Mouse (Mus musculus) thymus, postnatal 10 days (tissue): Measurements from ENCODE around the gene Sik1.

ENCODE experiments used
- DNase-seq, 2 experiments: peaks; one replicate each; pipeline ENCODE4 v3.0.0; 2021; ENCODE audit warnings: low spot score in 2 of 2

The Sik1 gene

DNA sequence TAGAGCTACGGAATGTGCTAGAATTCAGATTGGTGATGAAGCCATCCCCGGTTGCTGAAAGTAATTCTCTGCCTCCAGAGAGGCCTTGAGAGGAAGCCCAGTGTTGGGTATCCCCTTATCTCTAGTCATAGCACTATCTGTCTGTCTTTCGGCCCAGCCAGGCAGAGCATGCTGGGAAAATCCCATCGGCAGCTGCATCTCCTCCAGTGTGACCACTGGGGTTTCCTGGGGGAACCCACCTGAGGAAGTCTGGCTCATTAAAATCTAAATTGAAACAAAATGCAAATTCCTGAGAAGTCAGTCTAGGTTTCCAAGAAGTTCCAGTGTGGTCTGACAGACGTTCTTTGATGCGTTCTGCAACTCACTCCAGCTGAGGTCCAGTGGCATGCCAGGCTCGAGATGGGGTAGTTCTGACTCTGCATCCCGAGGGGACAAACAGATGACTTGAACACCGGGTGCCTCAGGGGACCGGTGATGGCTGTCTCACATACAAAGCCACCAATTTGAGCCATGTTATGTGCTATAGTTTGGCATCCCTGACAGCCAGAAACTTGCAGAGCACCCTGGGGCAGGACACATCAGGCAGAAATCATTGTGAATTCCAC is 19.8 kb upstream of the Sik1 start:
- DNase-seq = no peak

GRCm38 (mm10) chr17:31874691-31875090 is 19.1 kb upstream of the Sik1 start:
- no peak for DNase-seq

DNA sequence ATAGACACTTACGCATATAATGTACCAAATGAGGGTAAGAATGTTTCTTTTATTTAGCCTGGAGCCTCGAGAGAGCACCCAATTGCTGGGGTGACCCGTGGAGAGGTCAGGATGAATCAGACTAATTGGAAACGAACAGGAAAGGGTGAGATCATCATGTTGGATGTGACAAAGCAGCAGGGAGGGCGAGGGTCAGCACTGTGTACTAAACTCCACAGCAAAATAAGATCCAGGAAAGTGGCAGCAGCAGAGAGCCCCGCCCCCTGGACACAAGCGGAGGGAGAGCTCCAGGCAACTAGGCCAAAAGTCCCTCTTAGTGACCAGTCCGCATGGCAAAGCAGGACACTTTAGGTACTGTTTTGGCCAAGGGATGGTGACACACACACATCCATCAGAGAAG is 18.4 kb upstream of the Sik1 start:
- DNase-seq = no peak

GRCm38 (mm10) chr17:31873185-31873870 is 17.7 kb upstream of the Sik1 start:
- DNase-seq = no peak

DNA sequence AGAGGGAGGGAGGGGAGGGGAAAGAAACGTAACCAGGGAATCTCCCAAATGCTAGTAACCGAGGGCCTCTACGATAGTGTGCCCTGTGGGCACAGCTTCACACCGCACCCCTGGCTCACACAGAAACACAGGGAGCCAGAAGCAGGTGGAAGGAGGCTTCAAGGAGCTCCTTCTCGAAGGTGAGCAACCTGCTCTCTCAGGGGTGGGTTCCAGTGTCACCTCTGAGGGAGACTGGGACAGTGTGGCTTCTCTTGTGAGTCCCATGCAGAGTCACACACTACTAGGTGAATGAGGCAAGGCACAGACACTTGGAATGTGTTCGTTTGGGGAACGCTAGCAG is 17.2 kb upstream of the Sik1 start:
- DNase-seq = no peak

DNA sequence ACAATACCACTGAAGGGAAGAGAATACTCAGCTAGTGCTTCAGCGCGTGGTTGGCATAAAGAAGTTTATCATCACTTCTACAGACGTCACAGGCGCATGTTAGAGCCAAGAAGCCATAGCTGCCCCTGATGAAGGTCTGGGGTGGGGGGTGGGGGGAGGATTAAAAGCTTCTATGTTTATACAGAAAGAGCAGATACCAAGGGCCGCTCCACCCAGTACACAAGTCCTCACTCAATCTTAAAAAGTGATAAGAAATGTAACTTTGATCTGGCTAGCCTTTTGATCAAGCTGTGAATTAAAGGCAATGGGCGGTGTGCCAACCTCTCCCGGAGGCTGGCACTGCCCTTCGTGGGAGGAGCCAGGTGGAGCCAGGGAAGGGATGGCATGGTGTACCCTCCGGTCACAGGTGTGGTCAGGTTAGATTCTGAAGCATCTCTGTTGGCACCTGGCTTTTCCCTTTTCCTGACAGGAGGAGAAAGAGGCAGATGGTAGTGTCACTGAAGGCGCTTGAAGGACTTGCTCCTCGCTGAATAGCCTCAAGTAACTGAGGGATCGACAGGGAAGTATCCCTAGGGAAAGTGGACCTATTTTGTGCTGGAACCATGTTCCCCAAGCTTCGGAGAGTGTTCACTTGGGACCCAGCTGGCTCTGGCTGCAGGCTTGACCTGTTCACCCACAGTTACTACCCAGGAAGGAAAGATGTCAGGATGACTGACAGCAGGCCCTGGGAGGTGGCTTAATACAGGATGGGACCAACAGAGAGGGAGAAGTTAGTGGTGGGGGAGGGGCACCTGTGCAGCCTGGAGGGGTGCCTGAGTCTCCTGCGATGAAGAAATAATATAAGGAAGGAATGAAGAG is 16.6 kb upstream of the Sik1 start:
- DNase-seq = no peak

DNA sequence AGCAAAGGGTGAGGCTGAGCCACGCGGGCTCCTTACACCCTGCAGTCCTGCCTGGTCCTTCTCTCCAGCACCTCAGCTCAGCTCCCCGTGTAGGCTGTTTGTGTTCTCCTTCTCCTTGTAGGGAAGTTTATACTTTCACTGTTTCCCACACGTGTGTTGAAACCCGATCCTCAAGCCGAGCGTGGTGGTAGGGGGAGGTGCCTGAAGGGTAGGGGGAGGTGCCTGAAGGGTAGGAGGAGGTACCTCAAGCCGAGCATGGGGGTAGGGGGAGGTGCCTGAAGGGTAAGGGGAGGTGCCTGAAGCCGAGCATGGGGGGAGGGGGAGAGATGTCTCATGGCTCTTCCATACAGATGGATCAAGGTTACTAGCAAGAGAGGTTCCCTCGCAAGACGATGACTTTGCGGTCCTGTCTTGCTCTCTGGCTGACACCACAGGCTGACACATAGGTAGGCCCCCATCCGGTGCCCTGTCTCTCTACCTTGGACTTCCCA is 15.4 kb upstream of the Sik1 start:
- DNase-seq = no peak

- no peak for DNase-seq
These were observed 14.8 kb upstream of the Sik1 start for GRCm38 (mm10) chr17:31870446-31870845.

DNA sequence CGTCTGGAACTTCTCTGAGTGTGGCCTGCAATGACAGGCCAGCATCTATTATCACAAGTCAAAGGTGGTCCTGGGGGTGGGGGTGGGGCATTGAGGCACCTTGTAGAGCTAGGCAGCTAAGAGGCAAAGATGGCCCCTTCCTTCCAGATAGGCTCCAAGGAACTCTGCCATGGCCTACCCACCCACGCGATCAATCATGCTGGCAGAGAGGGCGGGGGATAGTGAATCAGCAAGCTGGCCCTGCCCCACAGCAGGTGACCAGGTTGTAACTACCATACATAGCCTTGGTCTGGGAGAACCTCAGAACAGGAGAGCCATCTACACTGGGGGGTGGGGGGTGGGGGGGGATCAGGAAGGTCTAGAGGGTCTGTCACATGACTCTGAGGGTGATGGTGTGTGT is 12.5 kb upstream of the Sik1 start:
- DNase-seq = no peak

DNA sequence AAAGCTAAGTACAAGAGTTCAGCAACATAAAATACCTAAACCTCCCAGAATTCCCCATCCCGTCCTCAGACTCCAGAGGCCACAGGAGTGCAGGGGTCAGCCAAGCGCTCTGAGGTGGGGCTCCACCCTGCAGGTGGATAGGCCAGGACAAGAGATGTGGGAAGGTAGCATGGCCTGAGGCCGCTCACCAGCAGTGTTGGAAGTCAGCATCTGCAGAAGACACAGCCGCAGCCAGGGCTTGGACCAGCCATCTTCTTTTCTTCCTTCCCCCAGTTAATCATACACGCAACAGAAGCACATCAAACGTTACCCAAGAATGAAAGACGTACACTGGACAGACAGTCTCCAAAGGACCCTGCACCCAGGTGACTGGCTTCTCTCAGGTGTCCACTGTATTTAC is 11.5 kb upstream of the Sik1 start:
- DNase-seq = no peak

DNA sequence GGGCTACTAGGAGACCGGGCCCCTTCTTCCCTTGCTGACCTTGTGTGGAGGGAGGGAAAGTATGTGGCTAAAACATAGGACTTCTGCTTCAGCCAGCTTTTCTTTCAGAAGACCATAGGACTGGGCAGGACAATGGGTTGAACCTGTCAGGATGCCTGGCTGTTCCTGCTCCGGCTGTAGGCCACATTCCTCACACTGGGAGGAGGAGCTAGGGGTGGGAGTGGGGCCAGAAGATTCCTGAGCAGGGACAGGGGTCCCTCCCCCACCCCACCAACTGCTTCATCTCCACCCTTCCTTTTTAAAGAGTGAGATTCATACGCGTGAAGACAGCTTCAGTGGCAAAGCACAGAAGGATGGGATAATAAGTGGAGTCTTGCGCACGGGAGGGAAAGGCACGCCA is 10.0 kb upstream of the Sik1 start:
- DNase-seq = no peak

- DNase-seq = no peak
These were observed 9.3 kb upstream of the Sik1 start for GRCm38 (mm10) chr17:31864666-31865450.

- no peak for DNase-seq
These were observed 7.7 kb upstream of the Sik1 start for GRCm38 (mm10) chr17:31863151-31863815.

GRCm38 (mm10) chr17:31862136-31862535 is 6.5 kb upstream of the Sik1 start:
- no peak for DNase-seq

GRCm38 (mm10) chr17:31861661-31862060 is 6.1 kb upstream of the Sik1 start:
- no peak for DNase-seq

- DNase-seq = no peak
These were observed 5.3 kb upstream of the Sik1 start for GRCm38 (mm10) chr17:31860856-31861255.

DNA sequence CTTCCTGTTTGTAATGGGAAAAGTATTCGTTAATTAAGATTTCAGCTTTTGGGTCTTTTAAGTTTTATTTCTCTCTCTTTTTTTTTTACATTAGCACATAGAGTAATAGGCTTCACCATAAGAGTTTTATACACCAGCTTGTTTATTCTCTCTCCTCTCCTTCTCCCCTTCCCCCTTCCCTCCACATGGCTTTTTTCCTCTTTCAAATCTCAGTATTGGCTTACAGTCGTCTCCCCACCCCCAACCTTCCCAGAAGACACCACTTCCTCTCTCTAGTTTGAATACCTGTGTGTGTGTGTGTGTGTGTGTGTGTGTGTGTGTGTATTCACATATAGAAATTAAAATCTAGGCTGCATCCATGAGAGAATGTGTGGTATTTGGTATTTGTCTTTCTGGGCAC is 3.8 kb upstream of the Sik1 start:
- DNase-seq = no peak

DNA sequence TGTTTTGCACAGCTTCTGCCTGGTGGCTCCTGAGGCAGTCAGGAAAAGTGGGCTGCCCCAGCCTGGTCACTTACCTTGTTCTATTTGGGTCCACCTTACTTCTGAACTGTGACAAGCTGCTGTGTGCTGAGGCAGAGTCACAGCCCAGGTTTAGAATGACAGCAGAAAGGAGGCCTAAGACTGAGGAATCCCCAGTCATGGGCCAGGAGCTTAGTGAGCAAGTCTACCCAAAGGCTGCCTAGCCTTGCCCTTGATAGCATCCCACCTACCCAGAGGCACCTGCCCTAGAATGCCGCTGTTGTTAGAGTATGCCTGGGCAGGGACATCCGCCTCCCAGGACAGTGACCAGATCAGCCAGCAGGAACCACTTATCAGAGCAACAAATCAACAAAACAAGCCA is 3.2 kb upstream of the Sik1 start:
- no peak for DNase-seq

DNA sequence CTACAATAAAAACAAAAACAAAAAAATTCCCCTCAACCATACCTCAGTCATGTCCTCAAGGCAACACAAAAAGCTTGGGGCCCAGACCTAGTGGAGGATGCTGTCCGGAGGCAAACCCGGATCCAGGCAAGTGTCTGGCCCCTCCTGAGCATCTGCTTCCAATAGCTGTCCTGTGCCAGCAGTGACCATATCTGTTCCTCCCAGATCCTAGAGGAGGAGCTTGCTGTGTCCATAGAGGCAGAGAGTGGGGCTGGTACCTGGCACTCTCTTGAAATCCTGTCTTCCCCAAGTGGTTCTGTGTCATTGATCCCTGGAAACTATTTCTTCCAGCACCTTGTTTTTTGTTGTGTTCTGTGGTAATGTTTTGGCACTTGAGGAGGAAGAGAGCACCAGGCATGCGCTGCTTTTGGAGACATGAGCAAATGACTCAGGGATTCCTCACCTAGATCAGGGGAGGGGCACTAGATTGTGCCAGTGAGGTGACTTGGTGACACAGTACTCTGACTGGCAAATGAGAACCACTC is 2.4 kb upstream of the Sik1 start:
- DNase-seq = no peak

DNA sequence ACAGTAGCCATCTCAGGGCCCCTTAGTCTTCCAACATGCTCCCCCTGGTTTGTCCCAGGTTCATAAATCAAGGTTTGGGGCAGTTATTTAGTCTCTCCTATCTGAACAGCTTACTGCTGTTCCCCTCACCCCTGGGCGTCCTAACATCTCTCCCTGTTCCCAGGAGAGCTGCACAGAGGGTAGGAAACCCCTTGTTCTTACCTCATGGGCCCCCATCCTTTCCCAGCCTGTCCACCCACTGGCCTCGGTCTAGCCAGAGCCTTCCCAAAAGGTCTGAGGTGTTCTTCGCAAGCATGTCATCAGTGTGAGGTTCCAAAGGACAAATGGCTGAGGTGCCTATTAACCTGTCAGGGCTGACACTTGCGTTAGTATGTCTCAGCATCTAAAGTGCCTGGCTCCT is 1.6 kb upstream of the Sik1 start:
- DNase-seq = no peak

- DNase-seq = no peak
These were observed 1.0 kb upstream of the Sik1 start for GRCm38 (mm10) chr17:31856519-31857160.
